Mouse (Mus musculus) myocyte (in vitro differentiated cells): ENCODE measurements at regions not wholly inside any gene's neighbourhood (a gene's known extent, or its start where the extent isn't known, plus 50 kb on each side); places are given as distances from the start of the nearest gene placed in this dataset.

ENCODE experiments used
- H3K27me3 ChIP-seq: one replicate; pipeline ENCODE4 v1.6.1; 2011; ENCODE audit not compliant: control insufficient read depth, insufficient read depth, insufficient read length
- H3K36me3 ChIP-seq: one replicate; pipeline ENCODE4 v1.6.1; 2011; ENCODE audit not compliant: control insufficient read depth, insufficient read depth
- H3K4me2 ChIP-seq: one replicate; pipeline ENCODE4 v1.6.1; 2011; ENCODE audit warnings: low read depth, control low read depth
- H3K4me3 ChIP-seq: one replicate; pipeline ENCODE4 v1.5.1; 2011; ENCODE audit warnings: mild to moderate bottlenecking, control low read depth, moderate library complexity
- H3K79me2 ChIP-seq: one replicate; pipeline ENCODE4 v1.6.1; 2011; ENCODE audit not compliant: control insufficient read depth, insufficient read depth
- H3ac ChIP-seq: one replicate; pipeline ENCODE4 v1.6.1; 2011; ENCODE audit not compliant: control insufficient read depth, insufficient read length
- CEBPB ChIP-seq: IDR thresholded peaks from 2 replicates; pipeline ENCODE4 v1.6.1; 2011; ENCODE audit warnings: mild to moderate bottlenecking, moderate library complexity; ENCODE audit not compliant: poor library complexity, insufficient read depth, severe bottlenecking
- E2F4 ChIP-seq: IDR thresholded peaks from one replicate; pipeline ENCODE4 v1.6.1; 2011; ENCODE audit warnings: mild to moderate bottlenecking, control low read depth, moderate library complexity; ENCODE audit not compliant: insufficient read depth
- MAX ChIP-seq: IDR thresholded peaks from one replicate; pipeline ENCODE4 v1.6.1; 2011; ENCODE audit warnings: low read depth, mild to moderate bottlenecking, control low read depth
- MYOD1 ChIP-seq, 3 experiments: IDR thresholded peaks; one replicate each; pipeline ENCODE4 v1.6.1; 2011; ENCODE audit warnings: control low read depth in 2 of 3, low read depth in 2 of 3, mild to moderate bottlenecking in 2 of 3, moderate library complexity in 1 of 3; ENCODE audit not compliant: insufficient read length in 2 of 3, control insufficient read depth in 1 of 3
- MYOG ChIP-seq, 3 experiments: IDR thresholded peaks; one replicate each; pipeline ENCODE4 v1.6.1; 2011; ENCODE audit warnings: control low read depth in 2 of 3, low read depth in 2 of 3, mild to moderate bottlenecking in 2 of 3; ENCODE audit not compliant: insufficient read length in 2 of 3, control insufficient read depth in 1 of 3, insufficient read depth in 1 of 3
- POLR2A ChIP-seq: IDR thresholded peaks from one replicate; pipeline ENCODE4 v1.6.1; 2011; ENCODE audit warnings: low read depth, mild to moderate bottlenecking, control low read depth, moderate library complexity; ENCODE audit not compliant: insufficient read length
- POLR2AphosphoS2 ChIP-seq: IDR thresholded peaks from one replicate; pipeline ENCODE4 v1.6.1; 2011; ENCODE audit warnings: low read depth, control low read depth; ENCODE audit not compliant: insufficient read length
- REST ChIP-seq: IDR thresholded peaks from one replicate; pipeline ENCODE4 v1.6.1; 2011; ENCODE audit warnings: mild to moderate bottlenecking, control low read depth, moderate library complexity; ENCODE audit not compliant: insufficient read depth, insufficient read length
- SRF ChIP-seq: IDR thresholded peaks from one replicate; pipeline ENCODE4 v1.6.1; 2011; ENCODE audit warnings: low read depth; ENCODE audit not compliant: control insufficient read depth, insufficient read length
- TCF12 ChIP-seq: IDR thresholded peaks from one replicate; pipeline ENCODE4 v1.6.1; 2011; ENCODE audit warnings: mild to moderate bottlenecking, control low read depth; ENCODE audit not compliant: poor library complexity, insufficient read depth, severe bottlenecking
- TCF3 ChIP-seq: IDR thresholded peaks from one replicate; pipeline ENCODE4 v1.6.1; 2011; ENCODE audit warnings: low read depth, control low read depth; ENCODE audit not compliant: insufficient read length
- USF1 ChIP-seq: IDR thresholded peaks from one replicate; pipeline ENCODE4 v1.6.1; 2011; ENCODE audit warnings: low read depth, mild to moderate bottlenecking, control low read depth, moderate library complexity

DNA sequence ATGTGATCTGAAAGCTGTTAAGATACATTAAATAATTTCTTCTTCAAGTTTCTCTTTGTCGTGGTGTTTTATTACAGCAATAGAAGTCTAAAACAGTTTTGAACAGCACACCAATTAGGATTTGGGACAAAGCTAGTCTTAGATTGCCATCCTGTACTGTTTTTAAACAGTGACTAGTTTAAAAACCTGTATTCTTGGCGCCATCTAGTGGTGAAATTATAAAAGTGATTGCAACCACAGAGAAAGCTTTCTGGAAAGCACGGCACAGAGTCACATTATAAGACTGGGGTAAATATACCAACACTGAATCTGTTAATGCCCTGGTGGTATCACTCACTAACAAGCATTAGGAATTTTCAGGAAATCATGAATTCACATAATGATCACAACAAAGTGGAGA lies 339.3 kb downstream of the Hace1 start:
- Histone ChIP-seq H3K79me2 (no peaks in the 10 kb centered on the region), H3K4me2 (no peak overlapping the region), H3ac (no peak overlapping the region), H3K27me3 (no peaks in the 10 kb centered on the region), H3K36me3 (no peaks in the 10 kb centered on the region), H3K4me3 (no peak overlapping the region)
- TF ChIP-seq POLR2A (no peak), TCF3 (no peak), REST (no peak), POLR2AphosphoS2 (no peak), TCF12 (no peak), CEBPB (no peak), E2F4 (no peak)

DNA sequence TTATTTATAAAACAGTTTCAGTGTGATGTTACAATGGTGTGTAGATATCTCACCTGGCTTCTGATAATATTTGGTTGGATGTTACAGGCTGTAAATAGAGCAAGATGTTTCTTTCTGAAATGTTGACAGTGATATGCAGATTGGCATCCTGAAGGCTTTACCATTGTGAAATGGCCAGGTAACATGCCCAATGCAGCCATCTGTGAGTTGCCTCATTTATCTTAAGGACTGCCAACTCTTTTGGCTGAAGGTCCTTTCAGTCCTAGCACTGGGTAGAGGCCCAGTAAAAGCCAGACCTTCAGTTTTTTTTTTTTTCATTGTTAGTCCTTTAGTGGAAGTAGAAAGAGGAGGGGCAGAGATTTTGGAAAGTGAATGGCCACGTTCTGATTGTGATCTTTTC lies 348.1 kb downstream of the Hace1 start:
- Histone ChIP-seq H3K4me3 (no peak overlapping the region), H3K36me3 (no peaks in the 10 kb centered on the region), H3K4me2 (no peak overlapping the region), H3K27me3 (no peaks in the 10 kb centered on the region), H3K79me2 (no peaks in the 10 kb centered on the region), H3ac (no peak overlapping the region)
- TF ChIP-seq MAX (no peak), POLR2A (no peak), E2F4 (no peak), MYOG (IDR thresholded peaks at IDR 0.05; ENCODE audit: control insufficient read depth in 1 of 3, insufficient read depth in 1 of 3, insufficient read length in 2 of 3, low read depth in 2 of 3) (no peak), POLR2AphosphoS2 (no peak), TCF3 (no peak), TCF12 (no peak), REST (no peak)

DNA sequence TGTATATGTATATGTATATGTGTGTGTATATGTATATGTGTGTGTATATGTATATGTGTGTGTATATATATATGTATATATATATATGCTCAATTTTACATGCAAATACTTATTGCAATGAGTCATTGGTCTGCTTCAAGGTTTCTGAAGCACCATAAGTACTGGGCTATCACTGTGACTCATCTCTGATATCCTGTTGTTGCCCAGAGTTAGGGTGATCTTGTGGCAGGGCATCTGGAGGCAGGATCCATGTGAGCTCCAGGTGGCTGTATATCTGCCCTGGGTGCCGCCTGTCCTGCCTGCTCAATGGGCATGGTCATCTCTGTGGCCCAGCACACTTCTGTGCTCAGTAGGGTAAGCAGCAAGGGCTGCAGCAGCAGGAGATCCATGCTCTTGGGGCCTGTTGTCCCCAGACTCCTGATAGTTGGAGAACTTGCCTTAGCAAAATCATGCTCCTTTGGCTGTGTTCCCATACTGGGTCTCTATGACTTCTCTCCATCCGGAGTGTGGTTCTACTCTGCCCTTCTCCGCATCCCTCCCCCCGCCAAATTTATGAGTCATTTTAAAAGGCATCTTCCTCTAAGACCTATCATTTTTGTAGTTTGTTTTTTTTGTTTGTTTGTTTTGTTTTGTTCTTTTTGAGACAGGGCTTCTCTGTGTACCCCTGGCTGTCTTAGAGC lies 356.1 kb downstream of the Hace1 start:
- no peak overlapping the region for H3ac ChIP-seq
- no peak overlapping the region for H3K4me2 ChIP-seq
- H3K4me3 ChIP-seq = no peak overlapping the region
- H3K36me3 ChIP-seq = no peaks in the 10 kb centered on the region
- H3K79me2 ChIP-seq = no peaks in the 10 kb centered on the region
- no peaks in the 10 kb centered on the region for H3K27me3 ChIP-seq
- TF ChIP-seq USF1 = no peak
- TF ChIP-seq E2F4 = no peak

DNA sequence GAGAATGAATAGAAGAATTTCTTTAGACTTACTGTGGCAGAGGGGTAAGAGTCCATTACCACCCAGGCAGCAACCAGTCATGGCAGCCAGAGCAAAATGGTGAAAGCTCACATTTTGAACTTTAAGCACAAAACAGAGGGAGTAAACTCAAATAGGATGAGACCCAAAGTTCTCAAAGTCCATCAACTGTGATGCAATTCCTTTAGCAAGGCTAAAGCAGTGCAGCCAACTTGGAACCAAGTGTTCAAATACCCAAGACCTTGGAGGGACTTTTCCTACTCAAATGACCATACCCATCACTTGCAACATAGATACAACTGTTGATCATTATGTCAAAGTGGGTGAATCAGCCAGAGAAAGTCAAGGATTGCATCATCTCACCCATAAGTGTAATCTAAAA lies 380.1 kb downstream of the Hace1 start:
- no peak overlapping the region for H3K4me2 ChIP-seq
- H3K4me3 ChIP-seq = no peak overlapping the region
- no peaks in the 10 kb centered on the region for H3K27me3 ChIP-seq
- H3K79me2 ChIP-seq = no peaks in the 10 kb centered on the region
- TF ChIP-seq CEBPB = no peak
- TF ChIP-seq MYOD1 (IDR thresholded peaks at IDR 0.05; ENCODE audit: control insufficient read depth in 1 of 3, insufficient read length in 2 of 3, low read depth in 2 of 3) = no peak
- no peak for TF ChIP-seq E2F4
- no peak for TF ChIP-seq TCF12
- TF ChIP-seq TCF3 = no peak
- TF ChIP-seq POLR2AphosphoS2 = no peak
- TF ChIP-seq SRF = no peak
- TF ChIP-seq POLR2A = no peak
- no peak for TF ChIP-seq USF1
- no peak for TF ChIP-seq MYOG (IDR thresholded peaks at IDR 0.05; ENCODE audit: control insufficient read depth in 1 of 3, insufficient read depth in 1 of 3, insufficient read length in 2 of 3, low read depth in 2 of 3)
- no peak for TF ChIP-seq MAX
- TF ChIP-seq REST = no peak
- no peaks in the 10 kb centered on the region for H3K36me3 ChIP-seq
- H3ac ChIP-seq = no peak overlapping the region

DNA sequence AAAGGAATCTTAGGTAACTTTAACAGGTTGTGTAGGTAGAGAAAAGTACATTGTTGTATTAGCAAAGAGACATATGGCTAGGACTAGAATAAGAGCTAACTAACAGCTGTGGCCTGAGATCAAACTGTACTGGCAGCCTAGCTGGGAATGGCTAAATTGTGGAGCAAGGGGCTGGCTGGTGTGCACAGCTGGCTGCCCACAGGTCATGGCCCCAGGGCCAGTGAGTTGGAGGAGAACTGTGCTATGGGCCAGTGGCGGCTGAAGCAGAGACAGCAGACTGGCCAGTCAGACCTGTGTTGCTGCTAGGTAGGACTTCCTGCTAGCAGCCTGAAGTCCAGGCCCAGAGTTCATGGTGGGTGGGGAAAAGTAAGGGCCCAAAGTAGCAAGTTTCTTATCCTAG lies 394.6 kb downstream of the Hace1 start:
- TF ChIP-seq MYOD1 (IDR thresholded peaks at IDR 0.05; ENCODE audit: control insufficient read depth in 1 of 3, insufficient read length in 2 of 3, low read depth in 2 of 3) (no peak), POLR2AphosphoS2 (no peak)
- no peak overlapping the region for H3K4me2 ChIP-seq
- no peaks in the 10 kb centered on the region for H3K36me3 ChIP-seq

DNA sequence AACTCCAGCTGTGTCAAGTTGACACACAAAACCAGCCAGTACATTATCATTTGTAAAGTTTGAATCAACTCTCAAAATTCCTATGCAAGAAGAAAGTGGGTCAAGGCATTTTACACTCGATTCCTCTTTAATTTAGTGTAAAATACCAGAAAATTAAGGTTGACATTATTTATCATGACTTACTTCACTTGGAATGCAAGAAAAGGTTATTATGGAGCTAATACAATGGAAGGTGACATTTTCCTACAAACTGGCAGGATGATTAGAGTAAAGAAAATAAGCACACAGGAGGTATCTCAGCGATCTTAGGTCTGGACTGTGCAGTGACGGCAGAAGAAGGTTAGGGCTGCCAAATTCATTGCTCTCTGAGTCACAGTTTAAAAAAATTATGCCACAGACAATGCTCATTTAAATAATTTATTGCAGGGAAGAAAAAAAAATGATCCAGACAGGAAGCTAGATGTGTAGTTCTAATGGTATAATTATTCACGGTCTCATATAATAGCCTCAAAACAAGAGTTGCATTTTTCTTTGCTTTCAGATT lies 405.2 kb downstream of the Hace1 start:
- TF ChIP-seq E2F4 = no peak
- TF ChIP-seq POLR2A = no peak
- TF ChIP-seq MAX = no peak
- no peak for TF ChIP-seq CEBPB
- no peak for TF ChIP-seq USF1
- no peak for TF ChIP-seq MYOG (IDR thresholded peaks at IDR 0.05; ENCODE audit: control insufficient read depth in 1 of 3, insufficient read depth in 1 of 3, insufficient read length in 2 of 3, low read depth in 2 of 3)
- TF ChIP-seq REST = no peak
- no peak for TF ChIP-seq TCF3
- no peak for TF ChIP-seq MYOD1 (IDR thresholded peaks at IDR 0.05; ENCODE audit: control insufficient read depth in 1 of 3, insufficient read length in 2 of 3, low read depth in 2 of 3)
- no peak for TF ChIP-seq SRF
- no peak for TF ChIP-seq POLR2AphosphoS2
- no peak for TF ChIP-seq TCF12
- Histone ChIP-seq H3K27me3 (no peaks in the 10 kb centered on the region), H3K79me2 (no peaks in the 10 kb centered on the region), H3K4me3 (no peak overlapping the region), H3K4me2 (peak overlapping the region; percentile 20), H3K36me3 (no peaks in the 10 kb centered on the region), H3ac (no peak overlapping the region)

More for the DNA sequence above, 394.6 kb downstream of the Hace1 start:
- no peak overlapping the region for H3ac ChIP-seq
- no peak overlapping the region for H3K4me3 ChIP-seq
- H3K79me2 ChIP-seq = no peaks in the 10 kb centered on the region
- no peaks in the 10 kb centered on the region for H3K27me3 ChIP-seq
